Comparison of ENCODE assay signal across 46 mouse cellular contexts in the genomic region with DNA sequence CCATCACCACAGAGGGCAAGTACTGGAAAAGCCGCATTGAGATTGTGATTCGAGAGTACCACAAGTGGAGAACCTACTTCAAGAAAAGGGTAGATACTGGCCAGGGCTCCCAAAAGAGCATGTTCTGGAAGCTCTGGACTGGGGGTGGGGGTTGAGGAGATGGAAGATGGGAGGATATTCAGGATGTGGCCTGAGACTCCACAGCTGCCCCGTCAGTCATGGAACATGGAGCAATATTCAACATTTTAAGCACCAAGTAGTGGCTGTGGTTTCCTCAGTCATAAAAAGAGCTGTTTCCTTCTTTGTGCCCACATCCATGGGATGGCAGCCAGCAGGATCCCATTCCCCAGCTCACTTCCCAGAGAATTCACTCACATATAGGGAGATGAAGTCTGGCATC. TPM values are rescaled to one million over a fixed set of nuclear protein-coding genes. Genes with fewer than 3 reads are reported as not detected.
"Had no signal": no experiment of that assay in that cellular context is flagged by ENCODE, and none has a peak within 500 bp of the region (broad histone marks: within the 10 kb centered on the region; RNA-seq: fewer than 3 reads in every experiment).

No protein-coding gene starts in this region.

- H3K4me2 ChIP-seq: limb, embryonic 12.5 days; limb, embryonic 13.5 days; limb, embryonic 15.5 days; liver, embryonic 11.5 days; liver, embryonic 12.5 days; liver, embryonic 13.5 days; liver, embryonic 15.5 days; lung, embryonic 14.5 days; lung, embryonic 15.5 days; midbrain, embryonic 11.5 days; midbrain, embryonic 12.5 days; midbrain, embryonic 13.5 days; midbrain, embryonic 15.5 days had no signal

- H3K9ac ChIP-seq: limb, embryonic 12.5 days; limb, embryonic 13.5 days; limb, embryonic 15.5 days; liver, embryonic 12.5 days; liver, embryonic 13.5 days; liver, embryonic 14.5 days; liver, embryonic 15.5 days; liver, postnatal 0 days; lung, embryonic 14.5 days; lung, embryonic 15.5 days; midbrain, embryonic 12.5 days; midbrain, embryonic 13.5 days; midbrain, embryonic 15.5 days had no signal

- H3K27ac ChIP-seq: limb, embryonic 10.5 days; limb, embryonic 12.5 days; limb, embryonic 13.5 days; limb, embryonic 15.5 days; liver, embryonic 12.5 days; liver, embryonic 13.5 days; liver, embryonic 14.5 days; liver, embryonic 15.5 days; lung, embryonic 15.5 days; macrophage; midbrain, embryonic 10.5 days; midbrain, embryonic 12.5 days; midbrain, embryonic 13.5 days; midbrain, embryonic 15.5 days had no signal

- H3K4me1 ChIP-seq: limb, embryonic 10.5 days; limb, embryonic 12.5 days; limb, embryonic 13.5 days; limb, embryonic 15.5 days; liver, embryonic 12.5 days; liver, embryonic 13.5 days; liver, embryonic 15.5 days; lung, embryonic 15.5 days; midbrain, embryonic 10.5 days; midbrain, embryonic 12.5 days; midbrain, embryonic 13.5 days; midbrain, embryonic 15.5 days had no signal

- H3K4me3 ChIP-seq: limb, embryonic 10.5 days; limb, embryonic 12.5 days; limb, embryonic 13.5 days; limb, embryonic 15.5 days; liver, embryonic 12.5 days; liver, embryonic 13.5 days; liver, embryonic 15.5 days; lung, embryonic 15.5 days; megakaryocyte, embryonic 14.5 days; midbrain, embryonic 10.5 days; midbrain, embryonic 12.5 days; midbrain, embryonic 13.5 days; midbrain, embryonic 15.5 days had no signal

- H3K27me3 ChIP-seq: limb, embryonic 12.5 days; limb, embryonic 13.5 days; limb, embryonic 15.5 days; liver, embryonic 12.5 days; liver, embryonic 13.5 days; liver, embryonic 15.5 days; lung, embryonic 15.5 days; megakaryocyte, embryonic 14.5 days; midbrain, embryonic 12.5 days; midbrain, embryonic 13.5 days; midbrain, embryonic 15.5 days had no signal

- ATAC-seq: liver, embryonic 12.5 days; liver, postnatal 0 days; lung, postnatal 0 days; midbrain, embryonic 13.5 days; midbrain, embryonic 15.5 days; midbrain, embryonic 16.5 days had no signal

- H3K9me3 ChIP-seq: limb, embryonic 10.5 days; limb, embryonic 12.5 days; limb, embryonic 13.5 days; limb, embryonic 15.5 days; liver, embryonic 12.5 days; liver, embryonic 13.5 days; liver, embryonic 15.5 days; lung, embryonic 15.5 days; megakaryocyte, embryonic 14.5 days; midbrain, embryonic 10.5 days; midbrain, embryonic 12.5 days; midbrain, embryonic 13.5 days; midbrain, embryonic 15.5 days had no signal

- DNase-seq: left cerebral cortex, postnatal 4 days; liver; liver, embryonic 13.5 days; liver, postnatal 0 days; lung, adult 18-20 months; lung, adult 2 months; lung, embryonic 14.5 days; lung, postnatal 10 days; lung, postnatal 14 days; lung, postnatal 36 days; lung, postnatal 4 days; midbrain, embryonic 14.5 days had no signal

RNA-seq across cellular contexts. Expression of gene Lrrc43, which starts 46.8 kb away (rescaled TPM):
- total RNA-seq: liver, adult 2 months; megakaryocyte progenitor cell, adult 5-6 weeks; megakaryocyte, adult 5-6 weeks; megakaryocyte-erythroid progenitor cell, adult 5-6 weeks had no signal
- polyA plus RNA-seq: limb, embryonic 10.5 days; limb, embryonic 11.5 days; limb, embryonic 12.5 days; limb, embryonic 13.5 days; limb, embryonic 14.5 days; limb, embryonic 15.5 days; liver, adult 2 months; liver, embryonic 11.5 days; liver, embryonic 12.5 days; liver, embryonic 13.5 days; liver, embryonic 14.5 days; liver, embryonic 15.5 days; liver, embryonic 16.5 days; liver, postnatal 0 days; lung, embryonic 14.5 days; macrophage; midbrain, embryonic 10.5 days; midbrain, embryonic 11.5 days; neural tube, embryonic 11.5 days had no signal

RNA-seq across cellular contexts. Expression of gene Il31, which starts 47.0 kb away (rescaled TPM):
- total RNA-seq: left cerebral cortex, adult 8-10 months; left cerebral cortex, postnatal 10 days; left cerebral cortex, postnatal 14 days; left cerebral cortex, postnatal 25 days; left cerebral cortex, postnatal 36 days; left cerebral cortex, postnatal 4 days; liver, adult 2 months; megakaryocyte progenitor cell, adult 5-6 weeks; megakaryocyte, adult 5-6 weeks; megakaryocyte-erythroid progenitor cell, adult 5-6 weeks; midbrain, postnatal 0 days; monocyte, adult 5-6 weeks had no signal
- polyA plus RNA-seq: limb, embryonic 10.5 days; limb, embryonic 11.5 days; limb, embryonic 12.5 days; limb, embryonic 13.5 days; limb, embryonic 14.5 days; limb, embryonic 15.5 days; liver, adult 2 months; liver, embryonic 11.5 days; liver, embryonic 12.5 days; liver, embryonic 13.5 days; liver, embryonic 14.5 days; liver, embryonic 16.5 days; liver, postnatal 0 days; lung, adult 2 months; lung, embryonic 14.5 days; lung, embryonic 15.5 days; lung, embryonic 16.5 days; lung, postnatal 0 days; macrophage; midbrain, embryonic 10.5 days; midbrain, embryonic 11.5 days; midbrain, embryonic 12.5 days; midbrain, embryonic 13.5 days; midbrain, embryonic 14.5 days; midbrain, embryonic 15.5 days; midbrain, embryonic 16.5 days; midbrain, postnatal 0 days; neural tube, embryonic 11.5 days had no signal
